Mouse (Mus musculus) ES-CJ7 (cell line): ENCODE data around the gene Prdx2.
A peak's percentile ranks its signal among the peaks of the same experiment; 100 is the strongest.

Experiments
- DNase-seq: peaks from one replicate; pipeline ENCODE4 v3.0.0; 2011; ENCODE audit warnings: low read depth, low spot score

The Prdx2 gene

GRCm38 (mm10) chr8:84978248-84978940 is 9.0 kb downstream of the Prdx2 start, which contains the start of gene Junb:
Gene Junb (minus strand): TSS chr8:84978718.
- peak; percentile 94 for DNase-seq

GRCm38 (mm10) chr8:84979599-84980421 is 10.4 kb downstream of the Prdx2 start:
- DNase-seq, result peak; percentile 98

GRCm38 (mm10) chr8:84980622-84981358 is 11.4 kb downstream of the Prdx2 start:
- DNase-seq, result no peak

- DNase-seq, result no peak
Observed at GRCm38 (mm10) chr8:84981644-84982498, 12.5 kb downstream of the Prdx2 start.

- no peak for DNase-seq
Observed at GRCm38 (mm10) chr8:84982499-84983011, 13.2 kb downstream of the Prdx2 start.

- DNase-seq, result no peak
Observed at GRCm38 (mm10) chr8:84984294-84985048, 15.1 kb downstream of the Prdx2 start.

GRCm38 (mm10) chr8:84985049-84985683 is 15.8 kb downstream of the Prdx2 start:
- peak; percentile 56 for DNase-seq

GRCm38 (mm10) chr8:84985684-84986378 is 16.4 kb downstream of the Prdx2 start:
- DNase-seq, result peak; percentile 98

- DNase-seq, result no peak
Observed at GRCm38 (mm10) chr8:84986379-84986945, 17.1 kb downstream of the Prdx2 start.

GRCm38 (mm10) chr8:84987388-84987787 is 18.0 kb downstream of the Prdx2 start:
- DNase-seq, result no peak

GRCm38 (mm10) chr8:84987903-84988302 is 18.5 kb downstream of the Prdx2 start:
- DNase-seq, result peak; percentile 59

- peak; percentile 89 for DNase-seq
Observed at GRCm38 (mm10) chr8:84989311-84989731, 19.9 kb downstream of the Prdx2 start.

- DNase-seq, result peak; percentile 97
Observed at GRCm38 (mm10) chr8:84989810-84990209, 20.4 kb downstream of the Prdx2 start.

GRCm38 (mm10) chr8:84990349-84990748 is 21.0 kb downstream of the Prdx2 start, which contains the start of gene Hook2:
Gene Hook2 (plus strand): TSS chr8:84990603.
- DNase-seq, result peak; percentile 100

GRCm38 (mm10) chr8:84990836-84991235 is 21.4 kb downstream of the Prdx2 start:
- DNase-seq, result peak; percentile 94

- no peak for DNase-seq
Observed at GRCm38 (mm10) chr8:84994375-84994774, 25.0 kb downstream of the Prdx2 start.

GRCm38 (mm10) chr8:84995680-84996079 is 26.3 kb downstream of the Prdx2 start:
- peak; percentile 71 for DNase-seq

- DNase-seq, result no peak
Observed at GRCm38 (mm10) chr8:84996978-84997377, 27.6 kb downstream of the Prdx2 start.
